Mouse (Mus musculus) bone marrow, adult 2 months (tissue): ENCODE data around the gene Alox5ap.

Source experiments
- CTCF ChIP-seq: fragments of 200-500 bp; IDR thresholded peaks from 2 replicates; pipeline ENCODE4 v1.5.1; 2011; ENCODE audit warnings: low read length, control low read depth; ENCODE audit not compliant: control insufficient read depth, insufficient read depth
- POLR2A ChIP-seq: fragments of 200-500 bp; IDR thresholded peaks from 2 replicates; pipeline ENCODE4 v1.6.1; 2011; ENCODE audit warnings: low read depth, mild to moderate bottlenecking, control low read depth, low read length, borderline replicate concordance; ENCODE audit not compliant: control insufficient read depth

DNA sequence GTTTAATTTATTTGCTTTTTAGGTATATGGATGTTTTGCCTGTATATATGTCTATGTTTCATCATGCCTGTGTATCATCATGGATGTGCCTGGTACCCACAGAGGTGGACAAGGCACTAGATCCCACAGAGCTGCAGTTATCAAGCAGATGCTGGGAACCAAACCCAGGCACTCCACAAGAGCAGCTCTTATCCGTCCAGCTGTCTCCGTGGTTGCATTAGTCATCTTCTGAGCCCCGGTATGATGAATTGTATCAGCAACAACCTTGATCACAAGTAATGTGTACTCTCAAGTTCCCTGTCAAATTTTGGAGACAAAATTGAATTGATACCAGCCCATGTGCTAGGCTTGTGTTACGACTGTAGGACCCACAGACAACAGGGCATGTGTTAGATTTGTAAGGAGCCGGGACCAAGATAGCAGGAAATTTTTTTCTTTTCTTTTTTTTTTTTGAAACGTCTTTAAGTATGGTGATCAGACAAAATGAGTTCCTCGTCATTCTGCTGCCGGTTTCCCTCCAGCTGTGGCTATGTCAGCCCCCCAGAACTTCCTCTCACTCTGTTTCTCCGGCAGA is 19.1 kb upstream of the Alox5ap start:
- TF ChIP-seq CTCF = no peak
- no peak for TF ChIP-seq POLR2A
